Mouse (Mus musculus): ENCODE data around the gene Cux2.

Gene Cux2

GRCm38 (mm10) chr5:121815067-121815466, 234.8 kb downstream of the Cux2 start:
- no peak for DNase-seq

- DNase-seq: no peak
Observed at GRCm38 (mm10) chr5:121813744-121814143, 236.2 kb downstream of the Cux2 start.

- DNase-seq: no peak
Observed at GRCm38 (mm10) chr5:121812526-121813243, 237.2 kb downstream of the Cux2 start.

GRCm38 (mm10) chr5:121811485-121811931, 238.4 kb downstream of the Cux2 start:
- DNase-seq: no peak

- DNase-seq: no peak
Observed at GRCm38 (mm10) chr5:121810331-121811151, 239.4 kb downstream of the Cux2 start.

GRCm38 (mm10) chr5:121809667-121810224, 240.2 kb downstream of the Cux2 start:
- no peak for DNase-seq

- DNase-seq: no peak
Observed at GRCm38 (mm10) chr5:121808202-121808601, 241.7 kb downstream of the Cux2 start.

GRCm38 (mm10) chr5:121807186-121807585, 242.7 kb downstream of the Cux2 start:
- no peak for DNase-seq

Measured in right cerebral cortex, postnatal 25 days (tissue).